Mouse (Mus musculus): ENCODE data around the gene Mybl2.
"Not testable (repeated sequence)": the region's sequence is repeated elsewhere in the genome, so short reads cannot be mapped to it uniquely, and the experiment has no call there.

Gene Mybl2

GRCm38 (mm10) chr2:163054335-163054840 is at the start of gene Mybl2:
Mybl2 (plus strand) TSS chr2:163054687.
- DNase-seq (ENCODE audit: low spot score in 2 of 2), result peak; percentile 80 to 86

GRCm38 (mm10) chr2:163007299-163007698 is 47.2 kb upstream of the Mybl2 start:
- DNase-seq (ENCODE audit: low spot score in 2 of 2), result no peak

DNA sequence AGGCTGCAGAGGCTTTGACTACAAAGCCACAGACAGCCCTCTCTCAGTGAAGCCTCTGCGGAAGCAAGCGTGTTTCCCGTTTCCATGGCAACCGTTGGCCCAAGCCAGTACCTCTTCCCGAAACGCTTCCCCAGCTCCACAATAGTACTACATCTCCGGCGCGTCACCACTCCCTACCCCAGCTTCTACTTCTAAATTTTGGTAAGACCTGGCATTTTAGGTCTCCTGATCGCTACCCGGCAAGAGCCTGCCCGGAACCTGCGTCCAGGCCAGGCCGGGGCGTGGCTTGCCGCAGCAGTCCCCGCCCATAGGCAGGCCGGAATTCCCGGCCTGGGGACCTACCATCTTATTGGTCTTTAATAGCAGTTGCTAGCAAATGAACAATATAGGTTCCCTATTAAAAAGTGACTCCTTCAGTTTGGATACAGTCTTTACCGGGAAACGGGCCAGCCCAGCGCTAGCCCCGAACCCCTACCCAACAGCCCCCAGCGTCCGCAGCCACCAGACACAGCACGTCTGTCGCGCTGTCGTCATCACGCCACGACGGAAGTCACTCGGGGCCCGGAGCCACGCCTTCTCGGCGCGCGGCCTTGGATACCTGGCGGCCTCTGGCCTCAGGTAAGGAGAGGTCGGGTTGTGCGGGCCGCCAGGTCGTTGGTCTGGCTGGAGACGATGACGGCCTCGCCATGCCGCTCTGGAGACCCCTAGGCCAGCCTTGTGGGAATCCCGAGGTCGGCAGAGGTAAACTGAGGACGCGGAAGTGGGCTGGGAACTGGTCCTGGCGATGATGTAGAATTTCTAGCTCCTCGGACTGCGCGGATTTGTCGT is 37.4 kb upstream of the Mybl2 start, which contains the start of gene Ift52:
Ift52 (plus strand) TSS at position 439 of the 828 bp plus-strand sequence.
- peak; percentile 78 to 91 for DNase-seq (ENCODE audit: low spot score in 2 of 2)

DNA sequence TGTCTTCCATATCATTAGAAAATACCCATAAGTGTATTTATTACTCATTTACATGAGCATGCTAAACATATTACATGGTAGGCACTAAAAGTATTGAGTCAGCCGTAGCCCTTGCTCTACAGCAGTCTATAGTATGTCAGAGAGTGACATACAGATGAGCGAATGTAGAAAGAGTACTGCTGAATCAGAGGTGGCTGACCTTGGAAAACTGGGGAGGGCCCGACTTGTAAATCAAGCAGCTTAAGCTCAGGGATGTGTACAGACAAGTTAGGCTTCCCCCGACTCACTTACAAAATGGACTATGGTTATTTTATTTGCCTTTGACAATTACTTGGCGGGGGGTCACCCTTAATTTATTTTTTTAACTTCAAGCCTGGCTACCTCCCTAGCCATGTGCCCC is 23.2 kb upstream of the Mybl2 start:
- DNase-seq (ENCODE audit: low spot score in 2 of 2), result no peak

DNA sequence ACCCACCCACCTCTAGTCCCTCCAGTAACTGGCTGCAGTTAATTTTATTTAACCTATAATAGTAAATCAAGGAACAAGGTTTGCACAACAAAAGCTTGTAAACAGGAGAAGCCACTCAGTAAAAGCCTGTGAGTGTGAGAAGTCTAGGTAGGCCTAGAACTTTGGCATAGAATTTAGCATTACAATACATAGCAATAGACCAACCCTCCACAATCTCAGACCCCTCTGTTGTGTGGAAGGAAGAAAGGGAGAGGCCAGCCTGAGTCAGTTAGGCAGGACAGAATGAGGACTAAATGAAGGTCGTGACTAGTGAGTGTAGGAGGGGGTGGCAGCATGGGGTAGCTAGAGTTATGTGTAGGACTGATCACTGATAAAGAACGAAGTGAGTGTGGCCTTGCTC is 22.7 kb upstream of the Mybl2 start:
- DNase-seq (ENCODE audit: low spot score in 2 of 2), result no peak

DNA sequence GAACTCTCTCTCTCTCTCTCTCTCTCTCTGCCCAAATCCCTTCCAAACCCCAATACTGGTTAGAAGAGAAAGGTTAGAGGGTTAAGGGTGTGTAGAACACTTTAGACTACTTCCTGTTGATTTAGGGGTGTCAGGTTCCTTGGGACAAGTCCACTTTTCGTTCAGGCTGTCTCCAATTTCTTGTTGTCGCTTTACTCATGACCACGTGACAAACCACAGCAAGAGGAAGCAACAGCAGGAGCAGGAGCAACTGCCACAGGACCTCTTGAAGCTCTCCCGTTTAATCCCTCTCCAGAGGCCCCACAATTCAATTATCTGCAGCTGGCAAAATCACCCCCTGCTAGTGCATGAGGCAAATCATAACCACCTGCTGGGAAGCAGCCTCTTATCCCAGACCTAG is 21.9 kb upstream of the Mybl2 start:
- DNase-seq (ENCODE audit: low spot score in 2 of 2), result no peak

DNA sequence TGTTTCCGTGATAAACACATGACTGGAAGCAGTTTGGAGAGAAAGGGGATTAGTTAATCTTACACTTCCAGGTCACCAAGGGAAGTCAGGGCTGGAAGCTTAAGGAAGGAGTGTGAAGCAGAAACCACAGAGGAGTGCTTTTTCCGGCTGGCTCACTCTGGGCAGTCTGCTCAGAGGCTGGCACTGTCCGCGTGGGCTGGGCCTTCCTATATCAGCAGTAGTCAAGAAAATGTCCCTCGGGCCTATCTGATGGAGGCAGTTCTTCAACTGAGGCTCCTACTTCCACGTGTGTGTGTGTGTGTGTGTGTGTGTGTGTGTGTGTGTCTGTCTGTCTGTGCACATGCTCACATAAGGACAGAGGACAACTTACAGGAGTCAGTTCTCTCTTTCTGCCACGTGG is 14.5 kb upstream of the Mybl2 start:
- no peak for DNase-seq (ENCODE audit: low spot score in 2 of 2)

- peak; percentile 29 to 68 for DNase-seq (ENCODE audit: low spot score in 2 of 2)
These were observed 6.4 kb upstream of the Mybl2 start for GRCm38 (mm10) chr2:163048125-163048524.

DNA sequence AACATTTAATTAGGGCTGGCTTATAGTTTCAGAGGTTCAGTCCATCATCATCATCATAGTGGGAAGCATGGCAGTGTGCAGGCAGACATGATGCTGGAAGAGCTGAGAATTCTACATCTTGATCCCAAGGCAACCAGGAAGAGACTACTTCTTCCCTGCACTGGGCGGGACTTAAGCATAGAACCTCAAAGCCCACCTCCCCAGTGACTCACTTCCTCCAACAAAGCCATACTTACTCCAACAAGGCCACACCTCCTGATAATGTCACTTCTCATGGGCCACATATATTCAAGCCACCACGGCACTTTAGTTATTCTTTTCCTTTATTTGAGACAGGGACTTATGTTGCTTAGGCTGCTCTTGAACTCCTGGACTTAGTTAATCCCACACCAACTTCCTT is 5.4 kb upstream of the Mybl2 start:
- DNase-seq (ENCODE audit: low spot score in 2 of 2), result no peak

DNA sequence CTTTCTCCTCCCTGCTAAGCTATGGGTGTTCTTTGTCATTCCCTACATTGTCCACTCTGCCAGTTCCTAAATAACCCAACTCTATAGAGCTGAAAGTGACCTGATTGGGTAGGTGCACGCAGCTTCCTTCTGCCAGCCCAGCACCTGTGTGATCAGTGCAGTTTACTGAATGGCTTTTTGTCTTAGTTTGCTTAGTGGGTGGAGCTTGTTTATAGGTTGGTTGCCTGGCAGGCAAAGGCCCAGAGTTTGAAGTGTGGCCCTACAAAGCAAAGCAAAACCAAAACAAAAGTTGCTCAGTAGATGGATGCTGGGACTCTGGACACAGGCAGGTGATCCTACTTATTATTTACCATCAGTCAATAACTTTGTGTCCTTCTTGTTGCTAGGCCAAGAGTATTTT is 2.8 kb upstream of the Mybl2 start:
- no peak for DNase-seq (ENCODE audit: low spot score in 2 of 2)

- no peak for DNase-seq (ENCODE audit: low spot score in 2 of 2)
These were observed 2.4 kb upstream of the Mybl2 start for GRCm38 (mm10) chr2:163052101-163052500.

GRCm38 (mm10) chr2:163052826-163053225 is 1.7 kb upstream of the Mybl2 start:
- no peak for DNase-seq (ENCODE audit: low spot score in 2 of 2)

- no peak for DNase-seq (ENCODE audit: low spot score in 2 of 2)
These were observed 506 bp downstream of the Mybl2 start for GRCm38 (mm10) chr2:163054891-163055494.

GRCm38 (mm10) chr2:163055715-163056114 is 1.2 kb downstream of the Mybl2 start:
- no peak for DNase-seq (ENCODE audit: low spot score in 2 of 2)

- no peak for DNase-seq (ENCODE audit: low spot score in 2 of 2)
These were observed 2.1 kb downstream of the Mybl2 start for GRCm38 (mm10) chr2:163056584-163056983.

GRCm38 (mm10) chr2:163058981-163059380 is 4.5 kb downstream of the Mybl2 start:
- DNase-seq (ENCODE audit: low spot score in 2 of 2), result not testable (repeated sequence)

GRCm38 (mm10) chr2:163060630-163061029 is 6.1 kb downstream of the Mybl2 start:
- DNase-seq (ENCODE audit: low spot score in 2 of 2), result no peak

DNA sequence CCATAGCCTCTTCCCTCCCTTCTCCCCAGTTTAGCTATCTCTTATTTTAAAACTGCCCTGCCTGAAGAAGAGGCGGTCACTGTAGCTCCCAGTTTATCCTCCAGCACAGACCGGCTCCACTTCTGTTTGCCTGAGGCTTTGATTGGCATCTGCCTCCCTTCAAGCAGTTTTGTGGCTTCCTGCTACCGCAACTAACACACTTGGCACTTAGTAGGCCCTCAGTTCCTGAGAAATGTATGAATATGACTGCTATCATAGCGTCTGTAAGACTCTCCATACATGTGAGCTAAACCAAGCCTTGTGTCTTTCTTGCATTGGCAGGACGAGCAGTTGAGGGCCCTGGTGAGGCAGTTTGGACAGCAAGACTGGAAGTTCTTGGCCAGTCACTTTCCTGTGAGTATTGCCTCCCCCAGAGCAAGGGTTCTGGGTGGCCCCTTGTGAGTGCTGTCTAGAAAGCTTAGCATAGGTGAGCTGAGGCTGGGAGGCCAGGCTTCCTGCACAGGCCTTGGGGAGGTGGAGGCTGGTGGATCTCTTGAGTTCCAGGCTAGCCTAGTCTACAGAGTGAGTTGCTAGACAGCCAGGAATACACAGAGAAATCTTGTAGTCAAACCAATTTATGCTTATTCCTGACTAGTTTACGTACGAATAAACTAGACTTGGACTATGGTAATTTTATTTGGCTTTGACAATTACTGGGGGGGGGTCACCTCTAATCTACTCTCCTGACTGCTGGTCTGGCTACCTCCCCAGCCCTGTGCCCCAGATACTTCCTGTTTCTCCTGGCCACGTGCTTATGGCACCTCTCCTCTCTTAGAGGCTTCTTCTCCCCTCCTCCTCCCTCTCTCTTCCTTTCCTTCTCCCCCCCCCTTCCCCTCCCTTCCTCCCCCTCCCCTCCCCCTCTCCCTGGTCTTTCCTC is 7.0 kb downstream of the Mybl2 start:
- no peak for DNase-seq (ENCODE audit: low spot score in 2 of 2)

DNA sequence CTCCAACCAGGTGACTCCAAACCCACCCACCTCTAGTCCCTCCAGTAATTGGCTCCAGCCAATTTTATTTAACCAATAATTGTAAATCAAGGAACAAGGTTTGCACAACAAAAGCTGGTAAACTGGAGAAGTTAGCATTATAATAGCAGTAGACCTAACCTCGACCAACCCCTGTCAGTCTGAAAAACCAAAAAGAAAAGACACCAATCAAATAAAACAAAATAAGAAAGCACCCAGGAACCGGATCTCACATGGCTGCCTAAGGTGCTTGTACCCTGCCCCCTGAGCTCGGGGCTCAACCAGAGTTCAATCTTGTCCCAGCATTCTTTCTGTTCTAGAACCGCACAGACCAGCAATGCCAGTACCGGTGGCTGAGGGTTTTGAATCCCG is 7.6 kb downstream of the Mybl2 start:
- DNase-seq (ENCODE audit: low spot score in 2 of 2), result no peak

DNA sequence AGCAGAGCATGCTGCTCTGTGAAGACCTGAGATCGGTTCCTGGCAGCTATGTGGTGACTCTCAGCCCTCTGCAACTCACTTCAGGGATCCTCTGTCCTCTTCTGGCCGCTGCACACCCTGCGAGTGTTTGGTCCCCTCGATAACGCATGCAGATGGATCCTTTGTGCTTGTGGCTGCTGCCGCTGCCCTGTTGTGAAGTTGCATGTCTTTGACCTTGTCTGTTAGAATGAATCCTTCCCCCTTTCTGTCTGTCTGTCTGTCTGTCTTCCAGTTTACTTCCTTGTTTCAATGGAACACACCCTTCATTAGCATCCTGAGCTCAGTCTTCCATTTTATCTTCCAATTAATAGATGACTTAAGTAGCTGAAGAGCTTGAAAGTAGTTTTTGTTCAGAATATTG is 11.8 kb downstream of the Mybl2 start:
- no peak for DNase-seq (ENCODE audit: low spot score in 2 of 2)

DNA sequence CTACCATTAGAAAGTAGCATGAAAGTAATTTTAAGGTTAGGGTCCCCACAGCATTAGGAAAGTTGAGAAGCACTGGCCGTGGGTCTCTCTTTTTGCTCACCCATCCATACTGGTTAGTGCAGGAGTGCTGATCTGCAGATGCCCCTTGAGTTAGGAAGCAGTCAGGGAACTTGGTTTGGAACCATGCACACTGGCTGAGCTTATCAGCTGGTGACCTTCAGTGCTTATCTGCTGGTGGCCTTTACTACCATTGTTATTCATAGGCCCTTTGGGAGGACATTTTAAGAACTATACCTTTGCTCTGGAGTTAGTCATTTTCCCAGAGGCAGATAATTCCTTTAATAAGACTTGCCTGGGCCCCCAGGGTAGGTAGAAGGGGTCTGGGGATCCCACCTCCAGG is 12.7 kb downstream of the Mybl2 start:
- no peak for DNase-seq (ENCODE audit: low spot score in 2 of 2)

DNA sequence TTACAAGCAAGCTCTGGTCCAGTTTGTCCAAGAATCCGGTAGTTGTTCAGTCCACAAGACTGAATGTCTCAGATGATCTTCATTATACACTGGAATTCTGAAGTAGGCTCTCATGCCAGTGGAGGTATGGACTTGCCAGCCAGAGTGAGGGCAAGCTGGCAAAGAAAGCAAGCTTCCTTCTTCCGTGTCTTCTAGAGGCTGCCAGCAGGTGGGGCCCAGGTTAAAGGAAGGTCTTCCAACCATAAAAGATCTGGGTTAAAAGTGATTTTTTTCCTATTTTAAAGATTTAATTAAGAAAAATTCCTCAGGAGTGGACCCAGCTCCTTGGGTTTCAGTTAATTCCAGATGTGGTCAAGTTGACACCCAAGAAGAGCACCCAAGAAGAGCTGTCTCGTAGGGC is 15.7 kb downstream of the Mybl2 start:
- DNase-seq (ENCODE audit: low spot score in 2 of 2), result no peak
